Mouse (Mus musculus) C2C12 (cell line): ENCODE data around the gene Nrap. TPM values are rescaled to one million over a fixed set of nuclear protein-coding genes. Genes with fewer than 3 reads are reported as not detected.

Experiments
- H3K27me3 ChIP-seq: one replicate; pipeline ENCODE4 v1.6.1; 2011; ENCODE audit not compliant: control insufficient read depth, insufficient read depth, insufficient read length
- H3K36me3 ChIP-seq: one replicate; pipeline ENCODE4 v1.6.1; 2011; ENCODE audit not compliant: control insufficient read depth, insufficient read depth
- H3K4me3 ChIP-seq: one replicate; pipeline ENCODE4 v1.5.1; 2011; ENCODE audit warnings: mild to moderate bottlenecking, control low read depth; ENCODE audit not compliant: poor library complexity, insufficient read depth, severe bottlenecking
- H3K79me2 ChIP-seq: one replicate; pipeline ENCODE4 v1.6.1; 2011; ENCODE audit not compliant: control insufficient read depth, insufficient read depth
- H3K79me3 ChIP-seq: one replicate; pipeline ENCODE4 v1.6.1; 2011; ENCODE audit warnings: low read depth, control low read depth
- H3ac ChIP-seq: one replicate; pipeline ENCODE3; 2011; ENCODE audit warnings: low read depth; ENCODE audit not compliant: control insufficient read depth, insufficient read length
- CEBPB ChIP-seq: IDR thresholded peaks from one replicate; pipeline ENCODE4 v1.6.1; 2011; ENCODE audit warnings: low read depth, mild to moderate bottlenecking, control low read depth, moderate library complexity
- CTCF ChIP-seq: IDR thresholded peaks from one replicate; pipeline ENCODE4 v1.5.1; 2011; ENCODE audit not compliant: control insufficient read depth, insufficient read depth, insufficient read length
- FOSL1 ChIP-seq: IDR thresholded peaks from one replicate; pipeline ENCODE4 v1.8.0; 2011; ENCODE audit warnings: mild to moderate bottlenecking, low read length; ENCODE audit not compliant: poor library complexity, insufficient read depth, severe bottlenecking
- MAX ChIP-seq: IDR thresholded peaks from one replicate; pipeline ENCODE4 v1.6.1; 2011; ENCODE audit warnings: mild to moderate bottlenecking, control low read depth
- MYOD1 ChIP-seq: IDR thresholded peaks from one replicate; pipeline ENCODE4 v1.6.1; 2011; ENCODE audit warnings: low read depth; ENCODE audit not compliant: control insufficient read depth, insufficient read length
- MYOG ChIP-seq: IDR thresholded peaks from one replicate; pipeline ENCODE4 v1.6.1; 2011; ENCODE audit not compliant: control insufficient read depth, insufficient read length; ENCODE audit errors: extremely low read depth
- USF1 ChIP-seq: IDR thresholded peaks from one replicate; pipeline ENCODE4 v1.6.1; 2011; ENCODE audit warnings: low read depth, mild to moderate bottlenecking, control low read depth, moderate library complexity
- polyA plus RNA-seq: library from polyadenylated mRNA; unstranded; fragments of >200 nt; fragmentation: generic; extraction: Trizol; gene quantifications from one replicate; pipeline ENCODE4 v1.2.1, GENCODE M21; 2012; ENCODE audit warnings: missing spikeins

Nrap gene
- polyA plus RNA-seq, 1 experiment: 0.88 TPM

DNA sequence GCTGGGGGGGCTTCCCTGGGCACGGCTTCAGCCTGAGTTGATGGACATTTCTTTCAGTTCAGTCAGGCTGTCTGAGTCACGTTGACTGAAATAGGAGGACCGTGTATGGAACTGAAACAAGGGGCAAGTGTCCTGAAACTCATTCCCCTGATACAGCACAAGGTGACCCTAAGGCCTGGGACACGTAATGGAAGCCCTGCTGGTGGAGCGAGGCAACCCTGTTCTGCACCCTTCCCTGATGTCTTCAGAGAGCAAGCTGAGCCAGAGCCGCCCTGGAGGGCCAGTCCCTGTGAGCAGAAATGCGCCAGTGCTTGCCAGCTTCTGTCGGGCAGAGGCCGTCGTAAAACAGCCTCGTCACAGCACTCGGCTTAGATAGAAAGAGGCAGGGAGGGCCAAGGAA lies 53.0 kb downstream of the Nrap start:
- Histone ChIP-seq H3K79me3 (no peaks in the 10 kb centered on the region), H3K4me3 (no peak overlapping the region), H3K36me3 (no peaks in the 10 kb centered on the region), H3ac (no peak overlapping the region), H3K79me2 (no peaks in the 10 kb centered on the region), H3K27me3 (no peaks in the 10 kb centered on the region)
- no peak for TF ChIP-seq MYOD1
- no peak for TF ChIP-seq MAX
- no peak for TF ChIP-seq CTCF
- no peak for TF ChIP-seq CEBPB
- TF ChIP-seq FOSL1: no peak
- TF ChIP-seq USF1: no peak
- no peak for TF ChIP-seq MYOG

DNA sequence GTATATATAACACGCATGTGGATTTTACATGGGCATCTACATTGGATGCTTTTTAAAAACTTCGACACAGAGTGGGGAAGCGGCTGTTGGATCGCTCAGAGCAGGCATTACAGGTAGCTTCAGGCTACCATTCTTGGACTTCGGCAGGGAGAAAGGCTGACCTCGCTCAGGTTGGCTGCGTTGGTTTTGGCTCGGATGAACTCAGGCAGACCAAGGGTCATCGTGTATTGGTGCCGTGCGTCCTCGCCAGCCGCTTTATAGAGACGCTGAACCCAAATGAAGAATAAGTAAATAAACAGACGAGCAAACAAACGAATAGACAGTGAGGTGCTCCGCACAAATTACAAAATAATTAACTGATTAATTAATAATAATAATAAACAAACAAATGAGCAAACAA lies 53.5 kb downstream of the Nrap start:
- H3ac ChIP-seq: no peak overlapping the region
- TF ChIP-seq MAX (no peak), USF1 (no peak), CEBPB (no peak), FOSL1 (no peak), MYOG (no peak), CTCF (no peak), MYOD1 (no peak)
- no peaks in the 10 kb centered on the region for H3K27me3 ChIP-seq
- H3K36me3 ChIP-seq: no peaks in the 10 kb centered on the region
- no peak overlapping the region for H3K4me3 ChIP-seq
- no peaks in the 10 kb centered on the region for H3K79me2 ChIP-seq
- no peaks in the 10 kb centered on the region for H3K79me3 ChIP-seq

DNA sequence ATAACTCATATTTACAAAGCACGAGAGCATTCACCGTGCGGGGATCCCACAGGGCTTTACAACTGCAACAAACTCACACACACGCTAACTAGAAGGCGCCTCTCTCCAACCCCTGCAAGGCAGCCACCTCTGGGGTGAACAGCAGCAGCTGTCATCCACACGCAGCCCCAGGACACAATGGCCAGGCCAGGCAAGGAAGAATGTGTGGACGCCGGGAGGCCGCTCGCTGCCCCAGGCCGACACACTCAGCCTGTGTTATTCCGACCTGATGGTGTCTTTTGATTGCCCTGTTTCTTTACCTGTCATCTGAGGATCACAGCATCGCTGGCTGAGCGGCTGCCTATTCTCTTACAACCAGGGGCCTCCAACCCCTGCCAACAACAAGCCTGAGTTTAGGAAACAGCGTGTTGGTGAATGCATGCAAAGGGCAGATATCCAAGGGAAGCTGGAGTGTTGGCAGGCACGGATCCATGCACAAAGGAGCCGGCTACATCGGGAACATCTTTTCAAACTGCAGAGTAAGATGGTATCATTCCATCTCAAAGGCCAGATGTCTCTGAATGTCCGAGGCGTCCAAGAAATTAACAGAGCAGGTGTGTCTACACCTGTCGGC lies 63.5 kb downstream of the Nrap start:
- Histone ChIP-seq H3K79me3 (no peaks in the 10 kb centered on the region), H3K4me3 (no peak overlapping the region), H3K36me3 (no peaks in the 10 kb centered on the region), H3K79me2 (no peaks in the 10 kb centered on the region), H3ac (no peak overlapping the region), H3K27me3 (peaks cover 3% of the 10 kb centered on the region)
- TF ChIP-seq MYOG (no peak), MAX (no peak), CEBPB (no peak), CTCF (no peak), MYOD1 (no peak), USF1 (no peak), FOSL1 (no peak)

DNA sequence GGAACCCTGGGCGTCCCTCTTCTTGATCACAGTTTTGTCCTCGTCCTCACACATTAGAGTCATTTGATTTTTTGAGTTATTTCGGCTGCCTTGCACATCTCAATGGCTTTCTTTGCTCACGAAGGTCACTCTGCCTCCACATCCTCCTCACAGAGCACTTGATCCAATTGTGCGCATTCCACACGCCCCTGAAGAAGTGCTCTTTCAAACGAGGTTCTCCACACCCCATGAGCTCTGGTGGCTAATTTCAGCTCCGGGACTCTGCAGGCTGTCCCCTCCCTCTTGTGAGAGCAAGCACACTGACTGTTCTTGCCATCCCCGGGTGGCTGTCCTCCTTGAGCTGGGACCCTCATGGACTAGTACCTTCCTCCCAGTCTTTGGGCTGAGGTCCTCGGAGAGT lies 64.2 kb downstream of the Nrap start:
- no peaks in the 10 kb centered on the region for H3K79me2 ChIP-seq
- H3K4me3 ChIP-seq: no peak overlapping the region
- no peaks in the 10 kb centered on the region for H3K36me3 ChIP-seq
- no peak for TF ChIP-seq USF1
- no peak for TF ChIP-seq CTCF
- TF ChIP-seq MAX: no peak
- TF ChIP-seq CEBPB: no peak
- no peak for TF ChIP-seq FOSL1
- TF ChIP-seq MYOG: no peak
- TF ChIP-seq MYOD1: no peak
- H3ac ChIP-seq: no peak overlapping the region
- H3K79me3 ChIP-seq: no peaks in the 10 kb centered on the region
- peaks cover 3% of the 10 kb centered on the region for H3K27me3 ChIP-seq

DNA sequence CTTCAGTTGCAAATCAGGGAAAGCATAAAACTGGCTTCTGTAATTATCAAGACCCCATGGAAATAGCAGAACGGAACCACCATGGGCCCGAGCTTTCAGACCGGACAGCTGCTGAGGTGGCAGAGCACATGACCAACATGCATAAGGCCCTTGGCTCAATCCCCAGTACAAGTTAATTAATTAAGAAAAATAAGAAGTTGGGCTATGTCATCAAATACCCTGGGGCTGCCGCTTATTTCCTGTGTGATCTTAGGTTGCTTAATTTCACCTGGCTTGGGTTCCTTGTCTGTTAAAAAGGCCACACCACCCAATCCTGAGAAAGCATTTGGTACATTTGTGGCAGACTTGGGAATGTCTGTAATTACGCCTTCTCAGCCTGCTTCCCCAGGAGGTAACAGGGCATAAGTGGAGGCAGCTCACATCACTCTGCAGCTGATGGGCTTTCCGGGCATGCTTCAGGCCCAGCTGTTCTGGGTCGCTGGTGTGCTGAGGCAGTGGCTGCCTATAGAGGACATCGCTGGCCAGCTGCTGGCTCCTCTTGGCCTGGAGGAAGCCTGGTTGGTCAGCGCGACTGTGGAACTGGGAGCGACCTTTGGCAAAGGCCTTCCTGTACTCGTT lies 68.4 kb downstream of the Nrap start:
- Histone ChIP-seq H3K27me3 (peaks cover 3% of the 10 kb centered on the region), H3K36me3 (no peaks in the 10 kb centered on the region), H3K79me2 (no peaks in the 10 kb centered on the region), H3ac (no peak overlapping the region), H3K4me3 (no peak overlapping the region), H3K79me3 (no peaks in the 10 kb centered on the region)
- TF ChIP-seq CTCF: no peak
- TF ChIP-seq CEBPB: no peak
- no peak for TF ChIP-seq USF1
- TF ChIP-seq FOSL1: no peak
- TF ChIP-seq MYOD1: no peak
- TF ChIP-seq MAX: no peak
- TF ChIP-seq MYOG: no peak
